Mouse (Mus musculus) C2C12 (cell line): Measurements from ENCODE around the gene Wnt6.

Experiments used
- CTCF ChIP-seq: IDR thresholded peaks from one replicate; pipeline ENCODE4 v1.5.1; 2011; ENCODE audit not compliant: control insufficient read depth, insufficient read depth, insufficient read length
- MAX ChIP-seq: IDR thresholded peaks from one replicate; pipeline ENCODE4 v1.6.1; 2011; ENCODE audit warnings: mild to moderate bottlenecking, control low read depth

DNA sequence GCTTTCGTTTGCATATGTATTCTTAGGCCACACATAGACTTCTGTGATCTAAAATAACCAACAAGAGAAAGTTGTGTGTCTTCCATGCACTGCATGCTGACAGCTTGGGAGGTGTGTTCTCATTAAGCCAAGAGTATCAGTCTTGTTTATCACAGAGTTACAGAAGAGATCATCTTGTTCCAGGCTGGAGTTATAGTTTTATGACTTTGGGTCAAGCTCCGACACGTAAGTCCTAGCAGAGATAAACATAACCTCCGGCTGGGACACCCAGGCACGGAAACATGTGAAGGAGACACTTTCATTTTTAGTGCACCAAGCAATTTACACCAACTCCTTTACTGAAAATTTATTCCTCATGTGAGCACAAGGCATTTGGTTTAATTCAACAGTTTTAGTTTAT, 45.6 kb upstream of the Wnt6 start:
- no peak for TF ChIP-seq CTCF
- TF ChIP-seq MAX, result no peak
